Mouse (Mus musculus): Measurements from ENCODE around the gene Hand1. TPM values are rescaled to one million over a fixed set of nuclear protein-coding genes. Genes with fewer than 3 reads are reported as not detected.
"Not testable (repeated sequence)": the region's sequence is repeated elsewhere in the genome, so short reads cannot be mapped to it uniquely, and the experiment has no call there.

Hand1 gene
- polyA plus RNA-seq, 1 experiment from 2014 or later = not detected

- Histone ChIP-seq H3K4me3 (ENCODE audit: low read length) (no peak overlapping the region), H3K4me1 (ENCODE audit: control insufficient read depth, insufficient read depth, low read depth, low read length) (peaks cover 15% of the 10 kb centered on the region), H3K27me3 (replicated peaks; ENCODE audit: control insufficient read depth, insufficient read depth, low read length) (peaks cover 58% of the 10 kb centered on the region), H3K4me2 (ENCODE audit: low read length) (no peak overlapping the region), H3K36me3 (ENCODE audit: control insufficient read depth, insufficient read depth, low read length) (no peaks in the 10 kb centered on the region), H3K9me3 (ENCODE audit: control insufficient read depth, low read length) (no peaks in the 10 kb centered on the region), H3K9ac (ENCODE audit: low read depth, low read length) (no peak overlapping the region), H3K27ac (ENCODE audit: low read depth, low read length) (no peak overlapping the region)
- ATAC-seq = no peak
- 3% methylated on average over 53 of the region's 53 CpGs for WGBS
Measured at GRCm38 (mm10) chr11:57828955-57829870, 3.4 kb downstream of the Hand1 start.

- WGBS = under 1% methylated on average over 33 of the region's 33 CpGs
- no peak for ATAC-seq
- peak overlapping the region; percentile 54 for H3K4me2 ChIP-seq (ENCODE audit: low read length)
- no peak overlapping the region for H3K27ac ChIP-seq (ENCODE audit: low read depth, low read length)
- H3K9me3 ChIP-seq (ENCODE audit: control insufficient read depth, low read length) = no peaks in the 10 kb centered on the region
- H3K9ac ChIP-seq (ENCODE audit: low read depth, low read length) = no peak overlapping the region
- H3K4me1 ChIP-seq (ENCODE audit: control insufficient read depth, insufficient read depth, low read depth, low read length) = peaks cover 13% of the 10 kb centered on the region
- no peaks in the 10 kb centered on the region for H3K36me3 ChIP-seq (ENCODE audit: control insufficient read depth, insufficient read depth, low read length)
- H3K4me3 ChIP-seq (ENCODE audit: low read length) = peak overlapping the region; percentile 11
- peaks cover 57% of the 10 kb centered on the region for H3K27me3 ChIP-seq (replicated peaks; ENCODE audit: control insufficient read depth, insufficient read depth, low read length)
Measured at GRCm38 (mm10) chr11:57827915-57828545, 4.6 kb downstream of the Hand1 start.

GRCm38 (mm10) chr11:57827048-57827914 lies 5.3 kb downstream of the Hand1 start:
- Histone ChIP-seq H3K4me3 (ENCODE audit: low read length) (peak overlapping the region; percentile 11), H3K27ac (ENCODE audit: low read depth, low read length) (no peak overlapping the region), H3K4me1 (ENCODE audit: control insufficient read depth, insufficient read depth, low read depth, low read length) (peaks cover 13% of the 10 kb centered on the region), H3K4me2 (ENCODE audit: low read length) (peak overlapping the region; percentile 54), H3K27me3 (replicated peaks; ENCODE audit: control insufficient read depth, insufficient read depth, low read length) (peaks cover 53% of the 10 kb centered on the region), H3K36me3 (ENCODE audit: control insufficient read depth, insufficient read depth, low read length) (no peaks in the 10 kb centered on the region), H3K9me3 (ENCODE audit: control insufficient read depth, low read length) (no peaks in the 10 kb centered on the region), H3K9ac (ENCODE audit: low read depth, low read length) (no peak overlapping the region)
- no peak for ATAC-seq
- WGBS = under 1% methylated on average over 41 of the region's 41 CpGs

- peaks cover 37% of the 10 kb centered on the region for H3K27me3 ChIP-seq (replicated peaks; ENCODE audit: control insufficient read depth, insufficient read depth, low read length)
- ATAC-seq = not testable (repeated sequence)
Measured at GRCm38 (mm10) chr11:57825234-57825633, 7.4 kb downstream of the Hand1 start.

GRCm38 (mm10) chr11:57823714-57824113 lies 8.9 kb downstream of the Hand1 start:
- H3K9me3 ChIP-seq (ENCODE audit: control insufficient read depth, low read length) = no peaks in the 10 kb centered on the region
- H3K36me3 ChIP-seq (ENCODE audit: control insufficient read depth, insufficient read depth, low read length) = no peaks in the 10 kb centered on the region
- no peak overlapping the region for H3K4me2 ChIP-seq (ENCODE audit: low read length)
- no peak overlapping the region for H3K27ac ChIP-seq (ENCODE audit: low read depth, low read length)
- peaks cover 30% of the 10 kb centered on the region for H3K27me3 ChIP-seq (replicated peaks; ENCODE audit: control insufficient read depth, insufficient read depth, low read length)
- H3K4me1 ChIP-seq (ENCODE audit: control insufficient read depth, insufficient read depth, low read depth, low read length) = peaks cover 7% of the 10 kb centered on the region
- no peak for ATAC-seq
- WGBS = 81% methylated on average over 7 of the region's 7 CpGs
- H3K9ac ChIP-seq (ENCODE audit: low read depth, low read length) = no peak overlapping the region
- H3K4me3 ChIP-seq (ENCODE audit: low read length) = no peak overlapping the region

More at GRCm38 (mm10) chr11:57825234-57825633, 7.4 kb downstream of the Hand1 start:
- H3K36me3 ChIP-seq (ENCODE audit: control insufficient read depth, insufficient read depth, low read length); H3K4me2 ChIP-seq (ENCODE audit: low read length); H3K27ac ChIP-seq (ENCODE audit: low read depth, low read length); H3K4me3 ChIP-seq (ENCODE audit: low read length); H3K9ac ChIP-seq (ENCODE audit: low read depth, low read length); H3K9me3 ChIP-seq (ENCODE audit: control insufficient read depth, low read length): not testable (repeated sequence)
- 46% methylated on average over 9 of the region's 11 CpGs for WGBS
- H3K4me1 ChIP-seq (ENCODE audit: control insufficient read depth, insufficient read depth, low read depth, low read length) = peaks cover 10% of the 10 kb centered on the region

GRCm38 (mm10) chr11:57823159-57823558 lies 9.5 kb downstream of the Hand1 start:
- H3K4me3 ChIP-seq (ENCODE audit: low read length); ATAC-seq; H3K4me1 ChIP-seq (ENCODE audit: control insufficient read depth, insufficient read depth, low read depth, low read length); H3K9ac ChIP-seq (ENCODE audit: low read depth, low read length); H3K9me3 ChIP-seq (ENCODE audit: control insufficient read depth, low read length); H3K36me3 ChIP-seq (ENCODE audit: control insufficient read depth, insufficient read depth, low read length); H3K27ac ChIP-seq (ENCODE audit: low read depth, low read length); H3K4me2 ChIP-seq (ENCODE audit: low read length): not testable (repeated sequence)
- H3K27me3 ChIP-seq (replicated peaks; ENCODE audit: control insufficient read depth, insufficient read depth, low read length) = peaks cover 27% of the 10 kb centered on the region
- 91% methylated on average over 2 of the region's 2 CpGs for WGBS

- no peaks in the 10 kb centered on the region for H3K9me3 ChIP-seq (ENCODE audit: control insufficient read depth, low read length)
- WGBS = 29% methylated on average over 9 of the region's 9 CpGs
- H3K4me3 ChIP-seq (ENCODE audit: low read length) = no peak overlapping the region
- no peaks in the 10 kb centered on the region for H3K36me3 ChIP-seq (ENCODE audit: control insufficient read depth, insufficient read depth, low read length)
- no peaks in the 10 kb centered on the region for H3K4me1 ChIP-seq (ENCODE audit: control insufficient read depth, insufficient read depth, low read depth, low read length)
- H3K9ac ChIP-seq (ENCODE audit: low read depth, low read length) = no peak overlapping the region
- H3K27ac ChIP-seq (ENCODE audit: low read depth, low read length) = no peak overlapping the region
- no peak overlapping the region for H3K4me2 ChIP-seq (ENCODE audit: low read length)
- ATAC-seq = 0 out of 2 replicates have a peak, but pooled peaks have one; percentile 37
- H3K27me3 ChIP-seq (replicated peaks; ENCODE audit: control insufficient read depth, insufficient read depth, low read length) = peaks cover 13% of the 10 kb centered on the region
Measured at GRCm38 (mm10) chr11:57819999-57820581, 12.5 kb downstream of the Hand1 start.

GRCm38 (mm10) chr11:57818189-57818588 lies 14.4 kb downstream of the Hand1 start:
- no peaks in the 10 kb centered on the region for H3K9me3 ChIP-seq (ENCODE audit: control insufficient read depth, low read length)
- no peaks in the 10 kb centered on the region for H3K27me3 ChIP-seq (replicated peaks; ENCODE audit: control insufficient read depth, insufficient read depth, low read length)
- H3K4me2 ChIP-seq (ENCODE audit: low read length) = no peak overlapping the region
- no peaks in the 10 kb centered on the region for H3K36me3 ChIP-seq (ENCODE audit: control insufficient read depth, insufficient read depth, low read length)
- no peak overlapping the region for H3K4me3 ChIP-seq (ENCODE audit: low read length)
- no peak for ATAC-seq
- 88% methylated on average over 4 of the region's 4 CpGs for WGBS
- no peak overlapping the region for H3K27ac ChIP-seq (ENCODE audit: low read depth, low read length)
- H3K9ac ChIP-seq (ENCODE audit: low read depth, low read length) = no peak overlapping the region
- no peaks in the 10 kb centered on the region for H3K4me1 ChIP-seq (ENCODE audit: control insufficient read depth, insufficient read depth, low read depth, low read length)
